Mouse (Mus musculus) myocyte (in vitro differentiated cells): ENCODE results near the gene Capzb.

Experiments used
- CEBPB ChIP-seq: IDR thresholded peaks from 2 replicates; pipeline ENCODE4 v1.6.1; 2011; ENCODE audit warnings: mild to moderate bottlenecking, moderate library complexity; ENCODE audit not compliant: poor library complexity, insufficient read depth, severe bottlenecking
- E2F4 ChIP-seq: IDR thresholded peaks from one replicate; pipeline ENCODE4 v1.6.1; 2011; ENCODE audit warnings: mild to moderate bottlenecking, control low read depth, moderate library complexity; ENCODE audit not compliant: insufficient read depth
- POLR2A ChIP-seq: IDR thresholded peaks from one replicate; pipeline ENCODE4 v1.6.1; 2011; ENCODE audit warnings: low read depth, mild to moderate bottlenecking, control low read depth, moderate library complexity; ENCODE audit not compliant: insufficient read length
- POLR2AphosphoS2 ChIP-seq: IDR thresholded peaks from one replicate; pipeline ENCODE4 v1.6.1; 2011; ENCODE audit warnings: low read depth, control low read depth; ENCODE audit not compliant: insufficient read length
- SRF ChIP-seq: IDR thresholded peaks from one replicate; pipeline ENCODE4 v1.6.1; 2011; ENCODE audit warnings: low read depth; ENCODE audit not compliant: control insufficient read depth, insufficient read length

DNA sequence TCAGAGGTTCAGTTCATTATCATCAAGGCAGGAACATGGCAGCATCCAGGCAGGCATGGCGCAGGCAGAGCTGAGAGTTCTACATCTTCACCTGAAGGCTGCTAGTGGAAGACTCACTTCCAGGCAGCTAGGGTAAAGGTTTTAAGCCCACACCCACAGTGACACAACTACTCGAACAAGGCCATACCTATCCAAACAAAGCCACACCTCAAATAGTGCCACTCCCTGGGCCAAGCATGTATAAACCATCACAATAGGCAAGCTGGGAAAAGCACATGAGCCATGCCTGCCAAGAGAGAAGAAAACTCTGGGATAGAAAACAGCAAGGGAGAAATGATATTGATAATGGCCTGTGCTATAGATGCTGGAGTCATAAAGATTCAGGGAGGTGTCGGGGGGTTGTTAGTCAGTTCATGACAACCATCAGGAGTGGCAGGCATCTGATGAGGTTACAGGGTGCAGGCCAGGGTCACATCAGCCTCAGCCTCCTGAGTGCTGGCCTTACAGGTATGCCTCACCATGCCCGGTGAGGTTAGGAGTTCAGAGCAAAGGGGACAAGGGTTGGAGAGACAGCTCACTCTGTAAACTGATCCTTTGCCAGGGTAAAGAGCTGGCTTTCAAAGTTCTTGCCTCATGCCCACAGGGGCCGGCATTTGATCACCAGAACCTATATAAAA, 6.8 kb upstream of the Capzb start:
- TF ChIP-seq POLR2A (no peak), POLR2AphosphoS2 (no peak), SRF (no peak), E2F4 (no peak), CEBPB (no peak)
